Mouse (Mus musculus) heart, postnatal 10 days (tissue): ENCODE results near the gene Cyp4x1. TPM values are rescaled to one million over a fixed set of nuclear protein-coding genes. Genes with fewer than 3 reads are reported as not detected.

Experiments used
- DNase-seq, 2 experiments: peaks; one replicate each; pipeline ENCODE4 v3.0.0; 2021
- intact Hi-C: fragments of 180-260 bp; cut with DNase I; formaldehyde crosslinking; loops from one replicate; pipeline ENCODE4 v1.15.1; 2025
- total RNA-seq, 2 experiments: library from RNA; stranded (reverse); gene quantifications; 2 replicates each; pipeline ENCODE4 v1.2.3; 2021

The Cyp4x1 gene
- total RNA-seq, 2 experiments from 2014 or later, result not detected

DNA sequence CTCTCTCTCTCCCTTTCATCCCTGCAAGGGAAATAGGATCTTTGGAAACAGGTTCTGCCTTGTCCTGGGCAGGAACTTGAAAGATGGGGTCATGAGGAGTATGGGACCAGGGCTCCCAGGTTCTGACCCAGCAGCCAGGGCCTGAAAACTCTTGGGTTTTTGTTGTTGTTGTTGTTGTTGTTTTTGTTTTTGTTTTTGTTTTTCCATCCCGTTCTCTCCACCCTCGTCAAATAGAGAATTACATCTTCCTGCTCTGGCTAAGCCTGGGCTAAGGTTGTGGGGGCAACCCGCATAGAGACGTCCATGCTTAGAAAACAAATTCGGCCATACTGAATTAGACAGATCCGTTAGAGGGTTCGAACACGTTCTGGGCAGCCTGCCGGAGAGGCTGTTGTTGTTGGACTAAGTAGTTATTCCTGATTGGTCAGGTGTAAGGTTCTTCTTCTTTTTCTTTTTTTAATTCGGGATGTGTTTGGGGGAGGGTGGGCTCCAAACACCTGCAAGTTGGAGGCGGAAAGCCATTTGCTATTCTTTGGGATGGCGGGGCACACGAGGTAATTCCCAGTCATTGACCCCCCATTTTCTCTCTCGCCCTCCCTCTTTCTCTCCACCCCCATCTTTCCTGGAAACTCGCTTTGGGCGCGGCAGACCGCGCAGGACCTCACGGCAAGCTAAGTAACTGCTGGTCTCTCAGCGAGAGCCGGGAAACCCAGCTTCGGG lies 75.0 kb downstream of the Cyp4x1 start:
- peak; percentile 27 for DNase-seq
- intact Hi-C loops, result loop anchor here (5.0 kb wide), 1 partner anchor 152 kb away; the partner anchor contains the start of gene Foxd2

DNA sequence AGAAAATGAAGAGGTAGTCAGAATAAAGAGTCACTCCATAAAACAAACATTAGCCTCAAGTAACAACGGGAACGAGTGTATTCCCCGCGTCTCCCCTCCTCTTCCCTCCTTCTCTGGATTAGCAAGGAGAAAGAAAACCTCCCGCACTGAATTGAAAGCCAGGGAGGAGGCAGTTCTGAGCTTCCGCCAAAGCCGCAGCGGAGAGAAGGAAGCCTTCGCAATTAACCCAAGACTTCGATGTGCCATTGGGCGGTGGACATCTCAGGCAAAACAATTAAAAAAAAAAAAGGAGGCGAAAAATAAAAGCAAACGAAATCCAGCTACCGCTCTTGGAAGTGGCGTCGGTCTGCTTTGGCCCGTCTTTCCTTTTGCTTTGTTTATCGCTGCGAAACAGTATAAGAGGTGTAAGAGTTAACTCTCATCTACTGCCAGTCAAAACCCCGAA lies 75.7 kb downstream of the Cyp4x1 start:
- intact Hi-C loops, result loop anchor here (5.0 kb wide), 1 partner anchor 151 kb away; the partner anchor contains the start of gene Foxd2
- peak; percentile 50 to 63 for DNase-seq

GRCm38 (mm10) chr4:115057674-115058316 lies 76.3 kb downstream of the Cyp4x1 start:
- intact Hi-C loops, result loop anchor here (5.0 kb wide), 1 partner anchor 150 kb away; the partner anchor contains the start of gene Foxd2
- DNase-seq, result peak; percentile 28 to 47

- intact Hi-C loops, result loop anchor here (5.0 kb wide), 1 partner anchor 150 kb away; the partner anchor contains the start of gene Foxd2
These were observed 77.0 kb downstream of the Cyp4x1 start for GRCm38 (mm10) chr4:115056921-115057673.

GRCm38 (mm10) chr4:115056371-115056920 lies 77.6 kb downstream of the Cyp4x1 start, which contains the start of gene Tal1:
Gene Tal1, plus strand, starts transcription at chr4:115056426.
- intact Hi-C loops, result loop anchor here (5.0 kb wide), 1 partner anchor 149 kb away; the partner anchor contains the start of gene Foxd2
- peak; percentile 65 to 68 for DNase-seq

More at GRCm38 (mm10) chr4:115056921-115057673, 77.0 kb downstream of the Cyp4x1 start:
- DNase-seq, result peak; percentile 61 to 69

Other genes with a start within 250 kb of the Cyp4x1 start
- under 1 TPM; 0.47 to 0.77 TPM for gene Foxd2, start 225.4 kb downstream of the Cyp4x1 start, total RNA-seq
- gene Foxe3, start 208.3 kb downstream of the Cyp4x1 start, total RNA-seq, result not detected
- 10 to 100 TPM; 50.4 to 55.1 TPM for gene Cmpk1, start 147.0 kb downstream of the Cyp4x1 start, total RNA-seq
- 1 to 10 TPM; 3.2 to 3.3 TPM for gene Stil, start 134.1 kb downstream of the Cyp4x1 start, total RNA-seq
- gene Tal1, start 77.9 kb downstream of the Cyp4x1 start, total RNA-seq, result 1 to 10 TPM; 7.2 to 7.3 TPM
- gene Pdzk1ip1, start 45.6 kb downstream of the Cyp4x1 start, total RNA-seq, result 1 to 10 TPM in 1 of 2 experiments, under 1 TPM in 1; 0.74 to 1.5 TPM
- not detected for gene Cyp4a29, start 107.8 kb upstream of the Cyp4x1 start, total RNA-seq
- gene Cyp4a12a, start 164.8 kb upstream of the Cyp4x1 start, total RNA-seq, result not detected